Mouse (Mus musculus) C2C12 (cell line): ENCODE measurements around the gene Daam1. TPM values are rescaled to one million over a fixed set of nuclear protein-coding genes. Genes with fewer than 3 reads are reported as not detected.

ENCODE experiments used
- H3K27me3 ChIP-seq: one replicate; pipeline ENCODE4 v1.6.1; 2011; ENCODE audit not compliant: control insufficient read depth, insufficient read depth, insufficient read length
- H3K36me3 ChIP-seq: one replicate; pipeline ENCODE4 v1.6.1; 2011; ENCODE audit not compliant: control insufficient read depth, insufficient read depth
- H3K4me3 ChIP-seq: one replicate; pipeline ENCODE4 v1.5.1; 2011; ENCODE audit warnings: mild to moderate bottlenecking, control low read depth; ENCODE audit not compliant: poor library complexity, insufficient read depth, severe bottlenecking
- H3K79me2 ChIP-seq: one replicate; pipeline ENCODE4 v1.6.1; 2011; ENCODE audit not compliant: control insufficient read depth, insufficient read depth
- H3K79me3 ChIP-seq: one replicate; pipeline ENCODE4 v1.6.1; 2011; ENCODE audit warnings: low read depth, control low read depth
- H3ac ChIP-seq: one replicate; pipeline ENCODE3; 2011; ENCODE audit warnings: low read depth; ENCODE audit not compliant: control insufficient read depth, insufficient read length
- CEBPB ChIP-seq: IDR thresholded peaks from one replicate; pipeline ENCODE4 v1.6.1; 2011; ENCODE audit warnings: low read depth, mild to moderate bottlenecking, control low read depth, moderate library complexity
- CTCF ChIP-seq: IDR thresholded peaks from one replicate; pipeline ENCODE4 v1.5.1; 2011; ENCODE audit not compliant: control insufficient read depth, insufficient read depth, insufficient read length
- FOSL1 ChIP-seq: IDR thresholded peaks from one replicate; pipeline ENCODE4 v1.8.0; 2011; ENCODE audit warnings: mild to moderate bottlenecking, low read length; ENCODE audit not compliant: poor library complexity, insufficient read depth, severe bottlenecking
- MAX ChIP-seq: IDR thresholded peaks from one replicate; pipeline ENCODE4 v1.6.1; 2011; ENCODE audit warnings: mild to moderate bottlenecking, control low read depth
- MYOD1 ChIP-seq: IDR thresholded peaks from one replicate; pipeline ENCODE4 v1.6.1; 2011; ENCODE audit warnings: low read depth; ENCODE audit not compliant: control insufficient read depth, insufficient read length
- MYOG ChIP-seq: IDR thresholded peaks from one replicate; pipeline ENCODE4 v1.6.1; 2011; ENCODE audit not compliant: control insufficient read depth, insufficient read length; ENCODE audit errors: extremely low read depth
- USF1 ChIP-seq: IDR thresholded peaks from one replicate; pipeline ENCODE4 v1.6.1; 2011; ENCODE audit warnings: low read depth, mild to moderate bottlenecking, control low read depth, moderate library complexity
- polyA plus RNA-seq: library from polyadenylated mRNA; unstranded; fragments of >200 nt; fragmentation: generic; extraction: Trizol; gene quantifications from one replicate; pipeline ENCODE4 v1.2.1, GENCODE M21; 2012; ENCODE audit warnings: missing spikeins

Gene Daam1
- polyA plus RNA-seq, 1 experiment = 3.2 TPM

GRCm38 (mm10) chr12:71821272-71821671, 9.6 kb upstream of the Daam1 start:
- H3K79me3 ChIP-seq = no peaks in the 10 kb centered on the region
- no peaks in the 10 kb centered on the region for H3K36me3 ChIP-seq

GRCm38 (mm10) chr12:71821743-71822142, 9.1 kb upstream of the Daam1 start:
- Histone ChIP-seq H3K79me3 (no peaks in the 10 kb centered on the region), H3K79me2 (no peaks in the 10 kb centered on the region), H3K4me3 (no peak overlapping the region), H3ac (no peak overlapping the region), H3K36me3 (no peaks in the 10 kb centered on the region), H3K27me3 (peaks cover 8% of the 10 kb centered on the region)
- TF ChIP-seq MYOD1 (no peak), MAX (no peak), CEBPB (no peak), USF1 (no peak)

More at GRCm38 (mm10) chr12:71821272-71821671, 9.6 kb upstream of the Daam1 start:
- Histone ChIP-seq H3K79me2 (no peaks in the 10 kb centered on the region), H3K27me3 (peaks cover 7% of the 10 kb centered on the region), H3ac (no peak overlapping the region), H3K4me3 (no peak overlapping the region)
- TF ChIP-seq CEBPB (no peak), USF1 (no peak), FOSL1 (no peak), CTCF (no peak), MYOD1 (no peak), MAX (no peak), MYOG (no peak)

DNA sequence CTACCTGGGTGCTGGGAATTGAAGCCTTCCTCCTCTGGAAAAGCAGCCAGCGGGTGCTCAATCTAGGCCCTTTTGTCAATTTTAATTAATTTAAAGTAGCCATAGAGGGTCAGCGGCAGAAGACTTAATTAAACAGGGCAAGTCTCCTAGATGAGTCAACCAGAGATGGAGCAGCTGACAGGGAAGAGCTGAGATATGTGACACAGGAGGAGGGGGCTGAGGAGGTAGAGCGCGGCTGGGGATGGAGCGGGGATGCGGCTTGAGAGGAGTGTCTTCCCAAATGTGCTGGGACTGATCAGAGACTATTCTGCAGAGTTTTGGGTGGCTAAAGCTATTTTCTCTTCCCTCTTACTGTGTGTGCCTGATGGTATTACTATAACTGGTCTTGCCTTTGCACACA, 6.0 kb upstream of the Daam1 start:
- TF ChIP-seq MYOG = no peak
- no peak for TF ChIP-seq USF1
- TF ChIP-seq CEBPB = no peak
- no peak for TF ChIP-seq MAX
- no peak for TF ChIP-seq FOSL1
- no peak for TF ChIP-seq MYOD1
- no peak for TF ChIP-seq CTCF
- Histone ChIP-seq H3K36me3 (no peaks in the 10 kb centered on the region), H3K79me2 (no peaks in the 10 kb centered on the region), H3K4me3 (no peak overlapping the region), H3ac (no peak overlapping the region), H3K27me3 (peaks cover 21% of the 10 kb centered on the region), H3K79me3 (no peaks in the 10 kb centered on the region)

- H3K4me3 ChIP-seq = no peak overlapping the region
- H3K36me3 ChIP-seq = no peaks in the 10 kb centered on the region
- H3K79me2 ChIP-seq = peaks cover 42% of the 10 kb centered on the region
- TF ChIP-seq USF1 (no peak), CTCF (no peak), CEBPB (no peak), MYOD1 (no peak), MAX (no peak), FOSL1 (no peak), MYOG (no peak)
- peaks cover 32% of the 10 kb centered on the region for H3K79me3 ChIP-seq
- no peak overlapping the region for H3ac ChIP-seq
- peaks cover 21% of the 10 kb centered on the region for H3K27me3 ChIP-seq
Observed at GRCm38 (mm10) chr12:71830139-71830538, 739 bp upstream of the Daam1 start.

- TF ChIP-seq CTCF (peak; percentile 39), USF1 (no peak), MYOD1 (no peak), MAX (no peak), CEBPB (no peak)
- Histone ChIP-seq H3K27me3 (peaks cover 13% of the 10 kb centered on the region), H3ac (peak overlapping the region; percentile 91), H3K79me3 (peaks cover 43% of the 10 kb centered on the region), H3K79me2 (peaks cover 55% of the 10 kb centered on the region), H3K4me3 (peak overlapping the region; percentile 69), H3K36me3 (no peaks in the 10 kb centered on the region)
Observed at GRCm38 (mm10) chr12:71831258-71832087, 595 bp downstream of the Daam1 start.

GRCm38 (mm10) chr12:71832225-71832624, 1.3 kb downstream of the Daam1 start:
- no peak for TF ChIP-seq CTCF
- TF ChIP-seq FOSL1 = no peak
- TF ChIP-seq USF1 = no peak
- TF ChIP-seq MYOG = no peak
- no peak for TF ChIP-seq MYOD1
- no peak for TF ChIP-seq CEBPB
- no peak for TF ChIP-seq MAX

More at GRCm38 (mm10) chr12:71832225-71832624, 1.3 kb downstream of the Daam1 start:
- Histone ChIP-seq H3K79me3 (peaks cover 49% of the 10 kb centered on the region), H3K79me2 (peaks cover 63% of the 10 kb centered on the region), H3ac (peak overlapping the region; percentile 91), H3K4me3 (peak overlapping the region; percentile 69), H3K36me3 (no peaks in the 10 kb centered on the region), H3K27me3 (peaks cover 11% of the 10 kb centered on the region)
